Mouse (Mus musculus) embryo, embryonic 11 days (tissue): Measurements from ENCODE around the gene Pabpc1l.

Source experiments
- DNase-seq: peaks from one replicate; pipeline ENCODE4 v3.0.0-alpha.2; 2015

The Pabpc1l gene

DNA sequence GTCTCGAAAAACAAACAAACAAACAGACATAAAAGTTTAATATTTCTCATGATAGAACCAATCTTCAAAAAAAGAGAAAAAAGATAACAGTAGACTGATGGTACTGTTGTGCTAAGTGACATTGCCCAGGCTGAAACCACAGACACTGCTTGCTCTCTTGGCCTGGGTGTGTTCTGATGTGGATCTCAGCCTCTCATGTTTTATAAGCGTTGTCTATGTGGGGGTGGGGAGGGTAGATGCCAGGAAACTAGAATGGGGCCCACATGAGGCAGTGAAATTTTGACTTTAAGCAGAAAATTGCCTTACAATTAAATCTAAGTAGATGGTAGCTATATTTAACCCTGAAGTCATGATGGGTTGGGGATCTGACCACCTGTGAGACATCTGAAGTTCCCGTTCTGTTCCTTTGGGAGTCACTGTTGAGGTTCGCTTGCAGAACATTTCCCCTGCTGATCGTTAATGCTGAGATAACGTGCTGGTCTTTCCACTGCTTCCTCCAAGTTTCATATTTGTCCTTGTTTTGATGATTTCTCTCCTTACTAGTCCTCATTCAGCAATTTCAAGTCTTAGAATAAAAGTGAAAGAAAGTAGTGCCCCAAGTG is 62.3 kb downstream of the Pabpc1l start:
- DNase-seq, result no peak

GRCm38 (mm10) chr2:164089508-164089907 is 64.3 kb downstream of the Pabpc1l start:
- DNase-seq, result no peak

DNA sequence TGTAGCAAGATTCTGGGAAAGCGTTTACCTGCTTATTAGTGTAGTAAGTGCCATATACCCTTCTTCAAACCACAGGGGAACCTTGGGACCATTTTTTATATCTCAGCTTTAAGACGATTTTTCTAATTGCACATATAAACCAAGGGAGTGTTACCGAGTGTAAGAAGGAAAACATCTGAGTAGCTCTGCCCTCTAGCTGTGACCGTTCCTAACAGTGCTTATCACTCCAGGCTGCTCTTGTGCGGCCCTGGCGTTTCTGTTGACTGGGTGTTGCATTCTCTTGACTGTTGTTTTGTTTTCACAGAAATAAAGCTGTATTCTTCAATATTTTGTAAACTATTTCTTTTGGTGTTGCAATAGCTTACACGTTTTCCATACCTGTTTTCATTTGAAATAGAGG is 68.9 kb downstream of the Pabpc1l start:
- DNase-seq, result no peak

- DNase-seq, result no peak
These were observed 73.5 kb downstream of the Pabpc1l start for GRCm38 (mm10) chr2:164098603-164099250.
